ENCODE assay signal across 8 mouse cellular contexts in genomic region chr12:54263733-54264417, GRCm38 (mm10).
DNase-seq lines count a peak whose midpoint lies in the region; ATAC-seq lines count a peak whose summit lies in the region.
"Had no signal": no experiment of that assay in that cellular context is flagged by ENCODE, and none has a peak within 500 bp of the region (broad histone marks: within the 10 kb centered on the region; RNA-seq: fewer than 3 reads in every experiment).

No protein-coding gene starts in this region.

- no peaks in the 10 kb centered on the region for H3K27me3 ChIP-seq in heart, embryonic 16.5 days (ENCODE audit: control insufficient read depth, insufficient read depth, low read length)
- H3K27me3 ChIP-seq: hindbrain, embryonic 13.5 days had no signal

- ATAC-seq in heart, embryonic 16.5 days (replicated peaks; ENCODE audit: extremely low read depth, insufficient read depth, low FRiP score), result no peak

- H3K4me2 ChIP-seq in heart, embryonic 16.5 days (ENCODE audit: low read depth, low read length), result peak overlapping the region; percentile 14; the same call in 1 of the 2 replicates
- H3K4me2 ChIP-seq: hindbrain, embryonic 13.5 days had no signal

- peaks cover 26% of the 10 kb centered on the region for H3K4me1 ChIP-seq in heart, embryonic 16.5 days (ENCODE audit: control insufficient read depth, insufficient read depth, low read length)

- peak overlapping the region; percentile 35; the same call in 1 of the 2 replicates for H3K9ac ChIP-seq in heart, embryonic 16.5 days (ENCODE audit: low read length)
- H3K9ac ChIP-seq: hindbrain, embryonic 13.5 days had no signal

- WGBS in heart, embryonic 16.5 days, result 34% methylated on average over 13 of the region's 13 CpGs

- H3K27ac ChIP-seq in heart, embryonic 16.5 days (ENCODE audit: low read length), result peak overlapping the region; percentile 46
- H3K27ac ChIP-seq: hindbrain, embryonic 13.5 days had no signal

- H3K36me3 ChIP-seq in heart, embryonic 16.5 days (ENCODE audit: control insufficient read depth, insufficient read depth), result no peaks in the 10 kb centered on the region
- H3K36me3 ChIP-seq: hindbrain, embryonic 13.5 days had no signal

- no peak for DNase-seq in heart, postnatal 36 days
- peak; percentile 15 for DNase-seq in thymus, postnatal 0 days (ENCODE audit: low spot score)
- no peak for DNase-seq in thymus, postnatal 25 days
- DNase-seq in kidney, adult 9 months, result peak; percentile 37
- no peak for DNase-seq in cerebellum, adult 9-10 months
- no peak for DNase-seq in urinary bladder, adult 18-20 months (ENCODE audit: low spot score in 2 of 2)

- H3K4me3 ChIP-seq in heart, embryonic 16.5 days (ENCODE audit: low read length), result no peak overlapping the region
- H3K4me3 ChIP-seq: hindbrain, embryonic 13.5 days had no signal

- H3K9me3 ChIP-seq in heart, embryonic 16.5 days (replicated peaks; ENCODE audit: control insufficient read depth, low read length), result peaks cover 2% of the 10 kb centered on the region
- H3K9me3 ChIP-seq: hindbrain, embryonic 13.5 days had no signal

- intact Hi-C loops in heart, postnatal 36 days (cut with DNase I), result no loop called here

Comparison
In these comparisons a context has a peak if more than half of its experiments do, and no peak if none do; other contexts are left out.
1. DNase-seq: peak in thymus, postnatal 0 days (single experiment) and kidney, adult 9 months (single experiment); none in heart, postnatal 36 days (0 of 2), thymus, postnatal 25 days (single experiment), cerebellum, adult 9-10 months (single experiment) and urinary bladder, adult 18-20 months (0 of 2).